Mouse (Mus musculus) erythroblast, embryonic 14.5 days (primary cell): ENCODE measurements around the gene Tex37.

ENCODE experiments used
- GATA1 ChIP-seq: IDR thresholded peaks from 2 replicates; pipeline ENCODE4 v1.6.1; 2012; ENCODE audit warnings: low read length, inconsistent platforms, mixed read lengths
- TAL1 ChIP-seq: IDR thresholded peaks from 3 replicates; pipeline ENCODE4 v1.6.1; 2012; ENCODE audit warnings: low read length, inconsistent platforms, mixed read lengths

GRCm38 (mm10) chr6:70955291-70955800 lies 36.6 kb upstream of the Tex37 start:
- TF ChIP-seq TAL1 (no peak), GATA1 (no peak)
